Mouse (Mus musculus) left cerebral cortex, postnatal 10 days (tissue): Measurements from ENCODE around the gene Ston2. TPM values are rescaled to one million over a fixed set of nuclear protein-coding genes. Genes with fewer than 3 reads are reported as not detected.
"Not testable (repeated sequence)": the region's sequence is repeated elsewhere in the genome, so short reads cannot be mapped to it uniquely, and the experiment has no call there.

ENCODE experiments used
- DNase-seq, 2 experiments: peaks; one replicate each; pipeline ENCODE4 v3.0.0; 2021 to 2022; ENCODE audit warnings: low spot score in 2 of 2, mixed read lengths in 1 of 2; ENCODE audit errors: extremely low spot score in 1 of 2
- intact Hi-C: fragments of 180-260 bp; cut with DNase I; formaldehyde crosslinking; loops from one replicate; pipeline ENCODE4 v1.15.1; 2025
- microRNA-seq: library from miRNA; unstranded; fragments of <30 nt; microRNA quantifications from one replicate; pipeline ENCODE4 v1.2.0, GENCODE M21; 2022
- total RNA-seq, 2 experiments: library from RNA; stranded (reverse); gene quantifications; 2 replicates each; pipeline ENCODE4 v1.2.3; 2021

Ston2 gene
- total RNA-seq, 2 experiments from 2014 or later: 13.9 to 15.6 TPM

GRCm38 (mm10) chr12:91588176-91588669, 200.0 kb downstream of the Ston2 start:
- intact Hi-C loops: loop anchor here (10.0 kb wide), 1 partner anchor 217 kb away; no protein-coding TSS in a partner anchor
- DNase-seq: peak; percentile 92 to 94

- DNase-seq: no peak
Observed at GRCm38 (mm10) chr12:91587491-91588033, 200.6 kb downstream of the Ston2 start.

GRCm38 (mm10) chr12:91587077-91587476, 201.1 kb downstream of the Ston2 start:
- DNase-seq: no peak

More at GRCm38 (mm10) chr12:91587491-91588033, 200.6 kb downstream of the Ston2 start:
- intact Hi-C loops: loop anchor here (10.0 kb wide), 1 partner anchor 217 kb away; no protein-coding TSS in a partner anchor

GRCm38 (mm10) chr12:91585815-91586214, 202.4 kb downstream of the Ston2 start:
- intact Hi-C loops: loop anchor here (10.0 kb wide), 1 partner anchor 219 kb away; no protein-coding TSS in a partner anchor
- not testable (repeated sequence) for DNase-seq

More at GRCm38 (mm10) chr12:91587077-91587476, 201.1 kb downstream of the Ston2 start:
- intact Hi-C loops: loop anchor here (10.0 kb wide), 1 partner anchor 218 kb away; no protein-coding TSS in a partner anchor

- intact Hi-C loops: loop anchor here (10.0 kb wide), 1 partner anchor 220 kb away; no protein-coding TSS in a partner anchor
- DNase-seq: no peak
Observed at GRCm38 (mm10) chr12:91585206-91585605, 203.0 kb downstream of the Ston2 start.

GRCm38 (mm10) chr12:91583409-91583808, 204.8 kb downstream of the Ston2 start:
- DNase-seq: no peak
- intact Hi-C loops: loop anchor here (10.0 kb wide), 1 partner anchor 221 kb away; no protein-coding TSS in a partner anchor

Small RNAs within 50 kb of the gene (microRNA-seq; reads per million reads assigned to microRNA genes)
- not detected for gene Gm22015

Other genes with a start within 250 kb of the Ston2 start
- 10 to 100 TPM; 49.5 to 52.7 TPM for gene Gtf2a1, start 197.9 kb downstream of the Ston2 start, total RNA-seq
- 100 to 1,000 TPM; 129 to 132 TPM for gene Sel1l, start 60.8 kb upstream of the Ston2 start, total RNA-seq